Mouse (Mus musculus): ENCODE results near the gene Gm36864. TPM values are rescaled to one million over a fixed set of nuclear protein-coding genes. Genes with fewer than 3 reads are reported as not detected.

Gm36864 gene
- polyA plus RNA-seq, 1 experiment: not detected

GRCm38 (mm10) chr7:44254930-44255329 is 19.0 kb downstream of the Gm36864 start:
- H3K27ac ChIP-seq (ENCODE audit: insufficient read depth, low read length): no peak overlapping the region
- TF ChIP-seq CTCF (IDR thresholded peaks at IDR 0.05; ENCODE audit: borderline replicate concordance, insufficient read depth, low read length): no peak
- 0 out of 2 replicates have a peak, but pooled peaks have one; percentile 6 for TF ChIP-seq POLR2A (IDR thresholded peaks at IDR 0.05; ENCODE audit: low read depth, low read length)
- no peak overlapping the region for H3K4me3 ChIP-seq (ENCODE audit: insufficient read depth, low read length)
- H3K4me1 ChIP-seq (ENCODE audit: control insufficient read depth, insufficient read depth, low read length): no peaks in the 10 kb centered on the region

GRCm38 (mm10) chr7:44257278-44257677 is 21.3 kb downstream of the Gm36864 start, which contains the start of gene Acp4:
Gene Acp4 (minus strand): TSS chr7:44257378.
- TF ChIP-seq POLR2A (IDR thresholded peaks at IDR 0.05; ENCODE audit: low read depth, low read length) (no peak), CTCF (IDR thresholded peaks at IDR 0.05; ENCODE audit: borderline replicate concordance, insufficient read depth, low read length) (no peak)
- Histone ChIP-seq H3K27ac (ENCODE audit: insufficient read depth, low read length) (no peak within 1 kb of the TSS), H3K4me1 (ENCODE audit: control insufficient read depth, insufficient read depth, low read length) (no peaks in the 10 kb centered on the region), H3K4me3 (ENCODE audit: insufficient read depth, low read length) (no peak within 1 kb of the TSS)

- Histone ChIP-seq H3K27ac (ENCODE audit: insufficient read depth, low read length) (no peak overlapping the region), H3K4me3 (ENCODE audit: insufficient read depth, low read length) (no peak overlapping the region), H3K4me1 (ENCODE audit: control insufficient read depth, insufficient read depth, low read length) (no peaks in the 10 kb centered on the region)
- TF ChIP-seq POLR2A (IDR thresholded peaks at IDR 0.05; ENCODE audit: low read depth, low read length): no peak
- no peak for TF ChIP-seq CTCF (IDR thresholded peaks at IDR 0.05; ENCODE audit: borderline replicate concordance, insufficient read depth, low read length)
Observed at GRCm38 (mm10) chr7:44260410-44260809, 24.4 kb downstream of the Gm36864 start.

- TF ChIP-seq POLR2A (IDR thresholded peaks at IDR 0.05; ENCODE audit: low read depth, low read length) (no peak), CTCF (IDR thresholded peaks at IDR 0.05; ENCODE audit: borderline replicate concordance, insufficient read depth, low read length) (no peak)
- Histone ChIP-seq H3K27ac (ENCODE audit: insufficient read depth, low read length) (no peak within 1 kb of the TSS), H3K4me3 (ENCODE audit: insufficient read depth, low read length) (no peak within 1 kb of the TSS), H3K4me1 (ENCODE audit: control insufficient read depth, insufficient read depth, low read length) (no peaks in the 10 kb centered on the region)
Observed at GRCm38 (mm10) chr7:44261147-44261546, 25.2 kb downstream of the Gm36864 start, which contains the start of gene Gm15517. Gene Gm15517 (plus strand): TSS chr7:44261447.

- Histone ChIP-seq H3K4me3 (ENCODE audit: insufficient read depth, low read length) (no peak overlapping the region), H3K4me1 (ENCODE audit: control insufficient read depth, insufficient read depth, low read length) (no peaks in the 10 kb centered on the region), H3K27ac (ENCODE audit: insufficient read depth, low read length) (no peak overlapping the region)
- TF ChIP-seq POLR2A (IDR thresholded peaks at IDR 0.05; ENCODE audit: low read depth, low read length) (no peak), CTCF (IDR thresholded peaks at IDR 0.05; ENCODE audit: borderline replicate concordance, insufficient read depth, low read length) (peak; percentile 88; the same call in 1 of the 2 replicates)
Observed at GRCm38 (mm10) chr7:44262791-44263643, 27.0 kb downstream of the Gm36864 start.

- Histone ChIP-seq H3K4me3 (ENCODE audit: insufficient read depth, low read length) (no peak overlapping the region), H3K4me1 (ENCODE audit: control insufficient read depth, insufficient read depth, low read length) (no peaks in the 10 kb centered on the region)
Observed at GRCm38 (mm10) chr7:44268117-44268516, 32.1 kb downstream of the Gm36864 start.

GRCm38 (mm10) chr7:44269397-44269796 is 33.4 kb downstream of the Gm36864 start:
- no peak overlapping the region for H3K27ac ChIP-seq (ENCODE audit: insufficient read depth, low read length)
- H3K4me3 ChIP-seq (ENCODE audit: insufficient read depth, low read length): no peak overlapping the region
- TF ChIP-seq POLR2A (IDR thresholded peaks at IDR 0.05; ENCODE audit: low read depth, low read length) (no peak), CTCF (IDR thresholded peaks at IDR 0.05; ENCODE audit: borderline replicate concordance, insufficient read depth, low read length) (no peak)
- no peaks in the 10 kb centered on the region for H3K4me1 ChIP-seq (ENCODE audit: control insufficient read depth, insufficient read depth, low read length)

More at GRCm38 (mm10) chr7:44268117-44268516, 32.1 kb downstream of the Gm36864 start:
- H3K27ac ChIP-seq (ENCODE audit: insufficient read depth, low read length): no peak overlapping the region
- TF ChIP-seq POLR2A (IDR thresholded peaks at IDR 0.05; ENCODE audit: low read depth, low read length): no peak
- TF ChIP-seq CTCF (IDR thresholded peaks at IDR 0.05; ENCODE audit: borderline replicate concordance, insufficient read depth, low read length): no peak

- no peak for TF ChIP-seq POLR2A (IDR thresholded peaks at IDR 0.05; ENCODE audit: low read depth, low read length)
- H3K4me3 ChIP-seq (ENCODE audit: insufficient read depth, low read length): no peak overlapping the region
- no peak overlapping the region for H3K27ac ChIP-seq (ENCODE audit: insufficient read depth, low read length)
- no peaks in the 10 kb centered on the region for H3K4me1 ChIP-seq (ENCODE audit: control insufficient read depth, insufficient read depth, low read length)
Observed at GRCm38 (mm10) chr7:44271309-44271708, 35.3 kb downstream of the Gm36864 start.

- H3K4me3 ChIP-seq (ENCODE audit: insufficient read depth, low read length): no peak overlapping the region
- TF ChIP-seq CTCF (IDR thresholded peaks at IDR 0.05; ENCODE audit: borderline replicate concordance, insufficient read depth, low read length): no peak
- TF ChIP-seq POLR2A (IDR thresholded peaks at IDR 0.05; ENCODE audit: low read depth, low read length): no peak
Observed at GRCm38 (mm10) chr7:44272546-44272945, 36.6 kb downstream of the Gm36864 start.

GRCm38 (mm10) chr7:44273446-44273845 is 37.5 kb downstream of the Gm36864 start:
- Histone ChIP-seq H3K4me3 (ENCODE audit: insufficient read depth, low read length) (no peak overlapping the region), H3K27ac (ENCODE audit: insufficient read depth, low read length) (no peak overlapping the region), H3K4me1 (ENCODE audit: control insufficient read depth, insufficient read depth, low read length) (no peaks in the 10 kb centered on the region)
- TF ChIP-seq POLR2A (IDR thresholded peaks at IDR 0.05; ENCODE audit: low read depth, low read length) (no peak), CTCF (IDR thresholded peaks at IDR 0.05; ENCODE audit: borderline replicate concordance, insufficient read depth, low read length) (no peak)

More at GRCm38 (mm10) chr7:44272546-44272945, 36.6 kb downstream of the Gm36864 start:
- no peaks in the 10 kb centered on the region for H3K4me1 ChIP-seq (ENCODE audit: control insufficient read depth, insufficient read depth, low read length)
- H3K27ac ChIP-seq (ENCODE audit: insufficient read depth, low read length): no peak overlapping the region
